Mouse (Mus musculus) kidney, adult 2 months (tissue): Measurements from ENCODE around the gene Plcb3.

Source experiments
- CTCF ChIP-seq: fragments of 200-500 bp; conservative IDR thresholded peaks from 2 replicates; pipeline ENCODE4 v1.5.1; 2011; ENCODE audit warnings: low read depth, mild to moderate bottlenecking, control low read depth, low read length, moderate library complexity, mixed read lengths; ENCODE audit not compliant: insufficient read depth, insufficient read length
- POLR2A ChIP-seq: fragments of 200-500 bp; IDR thresholded peaks from one replicate; pipeline ENCODE4 v1.6.1; 2011; ENCODE audit warnings: low read depth, low read length, control low read depth

- TF ChIP-seq CTCF (no peak), POLR2A (no peak)
These were observed 9.9 kb upstream of the Plcb3 start for GRCm38 (mm10) chr19:6985951-6986708.
